Mouse (Mus musculus) right cerebral cortex, postnatal 14 days (tissue): ENCODE measurements at regions not wholly inside any gene's neighbourhood (a gene's known extent, or its start where the extent isn't known, plus 50 kb on each side); places are given as distances from the start of the nearest gene placed in this dataset.

Source experiments
- DNase-seq: peaks from one replicate; pipeline ENCODE4 v3.0.0; 2022

DNA sequence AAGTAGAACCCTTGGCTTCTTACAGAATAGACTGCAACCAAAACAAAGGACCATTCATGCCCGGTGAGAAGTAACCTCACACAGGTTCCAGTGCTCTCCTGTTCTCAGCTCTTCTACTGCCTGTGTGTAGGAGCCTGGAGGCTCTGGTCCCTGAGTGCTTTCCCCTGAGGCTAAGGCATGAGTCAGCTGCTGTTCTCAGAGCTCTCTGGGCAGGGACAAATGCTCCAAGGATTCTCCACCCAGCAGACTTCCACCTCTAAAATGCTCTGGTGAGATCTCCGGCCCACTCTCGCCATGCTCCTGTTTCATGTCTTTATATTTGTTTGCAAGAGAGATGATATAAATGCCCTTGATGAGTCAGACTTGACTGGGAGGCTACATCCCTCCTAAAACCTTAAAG is 176.1 kb upstream of the Rora start:
- DNase-seq = no peak

DNA sequence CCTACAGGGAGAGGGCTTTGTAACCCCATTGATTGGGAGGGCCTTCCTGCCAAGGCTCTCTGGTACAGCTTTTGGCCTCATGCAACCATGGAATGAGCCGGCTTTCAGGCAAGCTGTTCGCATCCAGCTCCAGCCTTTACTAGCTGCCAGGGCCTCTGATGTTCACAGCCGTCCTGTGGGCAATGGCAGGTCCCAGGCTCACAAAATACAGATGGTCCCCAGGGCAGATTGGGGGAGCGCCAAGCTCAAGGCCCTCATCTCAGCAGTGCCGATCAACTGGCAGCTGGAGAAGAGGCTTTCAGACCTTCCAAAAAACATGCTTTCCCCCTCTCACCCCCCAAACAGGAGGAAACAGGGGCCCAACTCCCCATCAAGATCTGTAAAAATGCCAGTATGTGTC is 166.9 kb upstream of the Rora start:
- peak; percentile 3 for DNase-seq

DNA sequence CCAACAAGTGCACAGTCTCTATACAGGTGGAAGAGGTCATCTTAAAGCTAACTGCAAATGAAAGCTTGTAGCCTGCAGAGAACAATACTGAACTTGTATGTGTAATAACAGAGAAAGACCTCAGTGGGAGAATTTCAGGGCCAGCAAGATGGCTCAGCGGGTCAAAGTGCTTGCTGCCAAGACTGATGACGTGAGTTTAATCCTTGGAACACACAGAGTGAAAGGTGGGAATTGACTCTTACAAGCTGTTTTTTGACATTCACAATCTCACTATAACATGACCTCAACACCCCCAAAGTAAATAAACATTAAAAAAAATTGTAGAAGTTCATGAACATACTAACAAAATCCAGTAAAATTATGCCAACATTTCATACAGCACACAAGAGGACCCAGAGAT is 162.4 kb upstream of the Rora start:
- DNase-seq = no peak

DNA sequence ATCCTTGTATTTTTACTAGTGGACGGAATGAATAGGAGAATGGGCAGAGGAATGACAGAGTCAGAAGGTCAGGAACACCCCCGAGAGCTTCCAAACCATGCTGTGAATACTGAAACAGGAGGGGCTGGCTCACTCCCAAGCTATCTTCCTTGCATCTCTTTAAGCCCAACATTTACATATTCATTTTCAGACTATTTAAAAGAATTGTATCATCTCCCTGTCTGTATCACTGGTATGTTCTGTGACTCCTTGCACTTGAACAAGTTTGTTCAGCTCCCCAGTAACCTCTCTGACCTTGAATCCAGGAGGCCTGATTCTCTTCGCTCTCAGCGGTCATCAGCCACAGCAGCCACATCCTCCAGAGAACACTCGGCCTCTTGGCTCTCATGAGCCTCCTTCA is 132.4 kb upstream of the Rora start:
- peak; percentile 29 for DNase-seq

DNA sequence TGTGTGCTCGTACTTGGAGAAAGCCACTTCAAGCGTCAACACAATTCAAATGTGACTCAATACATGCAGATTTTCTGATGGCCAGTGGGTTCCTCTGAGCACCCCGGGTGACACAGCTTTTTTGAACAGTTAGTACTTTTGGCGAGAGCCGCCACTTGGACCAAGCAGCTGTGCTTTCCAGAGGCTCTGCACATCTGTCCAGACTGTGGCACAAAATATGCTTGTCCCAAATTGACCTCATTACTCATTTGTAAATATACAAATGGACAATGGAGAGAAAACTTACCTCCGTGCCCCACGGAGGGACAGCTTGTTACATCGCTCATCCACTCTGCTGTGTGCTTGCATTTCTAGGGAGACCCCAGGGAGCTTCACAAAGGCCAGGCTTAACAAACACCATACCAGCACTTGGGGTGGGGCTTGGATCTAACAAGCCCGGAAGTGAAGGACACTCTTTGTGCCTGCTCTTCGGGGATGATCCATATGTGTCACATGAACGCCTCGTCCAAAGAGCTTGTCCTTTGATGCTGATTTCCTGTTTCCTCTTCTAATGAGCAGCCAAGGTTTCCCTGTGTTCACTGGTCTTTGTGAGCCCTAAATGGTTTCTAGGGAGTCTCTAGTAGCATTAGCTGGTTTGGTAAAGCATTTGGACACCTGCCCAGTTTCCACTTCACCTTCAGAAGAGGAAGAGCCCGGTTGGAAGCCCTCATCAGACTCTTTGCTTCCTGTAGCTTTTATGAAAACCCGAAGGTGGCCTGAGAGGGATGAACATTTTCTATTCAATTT is 91.6 kb upstream of the Rora start:
- no peak for DNase-seq

DNA sequence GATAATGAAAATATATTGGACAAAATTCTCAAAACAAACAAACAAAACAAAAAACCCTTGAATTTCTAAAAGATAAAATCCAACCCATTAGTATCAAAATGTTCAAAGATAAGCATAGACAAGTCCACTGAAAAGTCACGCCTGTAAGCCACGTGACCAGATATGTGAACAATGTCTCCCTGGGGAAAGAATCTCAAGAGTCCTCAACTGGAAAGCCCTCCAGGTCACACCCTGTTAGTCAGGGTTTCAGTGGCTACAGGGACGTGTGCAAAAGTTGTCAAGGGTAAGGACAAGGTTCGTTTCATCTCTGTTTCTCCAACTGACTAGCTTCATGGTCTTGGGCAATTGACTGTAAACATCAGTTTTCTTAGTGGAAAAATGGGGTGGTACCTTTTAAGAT is 90.4 kb upstream of the Rora start:
- DNase-seq = no peak

DNA sequence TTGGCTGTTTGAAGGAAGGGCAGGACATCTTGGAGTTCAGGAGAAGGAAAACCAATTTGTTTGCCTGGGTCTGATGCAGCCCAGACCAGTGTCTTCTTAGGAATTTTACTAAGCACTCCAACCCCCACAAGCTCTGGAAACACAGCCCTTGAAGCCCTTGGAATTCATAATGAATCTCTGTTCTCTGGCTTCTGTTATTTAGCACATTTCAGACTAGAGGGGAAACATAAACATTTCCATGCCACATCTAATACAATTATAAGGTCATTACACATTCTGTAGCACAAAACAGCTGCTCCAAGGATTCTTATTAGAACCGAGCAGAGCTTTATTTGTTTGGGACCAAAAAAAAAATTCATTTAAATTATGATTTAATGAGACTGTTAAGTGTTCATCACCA is 67.8 kb upstream of the Rora start:
- DNase-seq = no peak

DNA sequence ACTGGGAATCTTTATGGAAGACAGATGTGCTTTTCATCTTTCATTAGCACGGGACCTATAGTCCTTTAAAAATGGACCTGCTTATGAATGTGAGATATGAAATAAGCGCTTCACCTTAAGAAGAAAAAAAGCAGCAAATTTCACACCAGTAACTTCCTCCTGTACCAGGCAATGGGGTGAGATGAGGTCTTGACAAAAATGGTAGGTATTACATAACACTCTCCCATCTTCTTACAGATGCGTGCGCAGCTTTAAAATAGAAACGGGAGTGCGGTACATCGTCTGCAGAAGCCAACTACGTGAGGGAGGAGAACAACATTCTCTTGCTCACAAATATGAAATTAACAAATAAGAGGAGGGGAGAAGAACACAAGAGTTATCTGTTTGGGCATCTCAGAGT is 62.6 kb upstream of the Rora start:
- DNase-seq = no peak

DNA sequence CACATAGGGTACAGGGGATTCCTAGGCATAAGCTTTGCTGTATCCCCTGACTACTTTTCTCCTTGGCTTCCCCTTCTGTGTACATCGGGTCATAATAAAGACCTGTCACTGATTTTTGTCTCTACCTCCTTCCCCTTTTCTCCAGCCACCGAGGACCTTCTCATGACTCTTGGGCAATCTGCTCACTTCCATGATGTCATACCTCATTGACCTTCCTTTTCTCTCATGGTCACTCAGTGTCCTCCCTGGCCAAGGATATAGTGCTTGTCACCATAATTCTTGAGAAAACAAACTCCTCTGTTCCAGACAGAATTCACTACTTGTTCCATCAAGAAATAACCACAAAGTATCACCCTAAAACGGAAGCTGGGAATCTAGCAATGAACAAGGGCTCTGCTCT is 60.6 kb upstream of the Rora start:
- DNase-seq = no peak

DNA sequence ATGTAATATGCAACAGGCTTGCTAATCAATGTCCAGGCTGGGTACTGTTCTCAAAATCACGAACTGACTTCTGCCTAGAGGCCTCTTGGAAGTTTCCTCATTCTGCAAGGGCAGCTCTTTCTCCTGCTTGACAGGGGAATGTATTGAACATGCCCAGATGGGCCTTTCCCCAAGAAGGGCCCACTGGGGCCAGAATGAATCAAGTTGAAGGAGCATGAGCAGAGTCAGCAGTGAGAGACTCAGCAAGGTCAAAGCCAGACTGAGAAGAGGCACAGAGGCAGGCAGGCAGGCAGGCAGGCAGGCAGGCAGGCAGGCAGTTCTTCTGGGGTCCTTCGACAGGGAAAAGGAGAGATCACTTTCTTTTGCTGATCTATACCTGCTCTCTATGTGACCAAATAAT is 59.0 kb upstream of the Rora start:
- DNase-seq = no peak
